Mouse (Mus musculus): ENCODE measurements around the gene Slc31a2.

DNA sequence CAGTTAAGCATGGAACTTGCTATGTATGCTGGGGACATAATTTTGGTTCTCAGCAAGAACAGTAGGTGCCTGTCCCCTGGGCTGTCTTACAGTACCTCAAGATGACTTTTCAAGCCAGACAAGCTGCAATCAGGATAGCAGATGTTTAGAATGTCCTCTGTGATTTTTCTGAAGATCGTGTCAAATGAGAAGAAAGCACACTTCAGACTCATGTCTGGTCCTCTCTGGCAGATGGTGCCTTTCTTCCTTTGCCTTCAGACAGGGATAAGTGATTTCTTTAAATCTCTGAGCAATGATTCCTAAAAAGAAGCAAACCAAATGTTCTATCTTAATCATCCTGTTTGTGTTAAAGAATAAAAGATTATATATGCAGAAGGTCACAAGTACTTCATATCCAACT lies 32.2 kb upstream of the Slc31a2 start:
- TF ChIP-seq CTCF (IDR thresholded peaks at IDR 0.05; ENCODE audit: insufficient read depth, low read depth, low read length) (no peak), POLR2A (IDR thresholded peaks at IDR 0.05; ENCODE audit: insufficient read depth, low read depth, low read length) (no peak)
